Comparison of ENCODE assay signal across 23 mouse cellular contexts in genomic region chr8:106765570-106765969, GRCm38 (mm10).
"Had no signal": no experiment of that assay in that cellular context is flagged by ENCODE, and none has a peak within 500 bp of the region (broad histone marks: within the 10 kb centered on the region; RNA-seq: fewer than 3 reads in every experiment).

No protein-coding gene starts in this region.

- H3K9ac ChIP-seq: heart, embryonic 12.5 days; hindbrain, embryonic 12.5 days; hindbrain, embryonic 14.5 days; intestine, embryonic 15.5 days; limb, embryonic 13.5 days; limb, embryonic 15.5 days; liver, embryonic 12.5 days; liver, embryonic 14.5 days had no signal

- H3K9me3 ChIP-seq: heart, embryonic 10.5 days; hindbrain, embryonic 10.5 days; hindbrain, embryonic 12.5 days; intestine, embryonic 15.5 days; limb, embryonic 13.5 days; limb, embryonic 15.5 days; liver, embryonic 12.5 days had no signal

- DNase-seq: gastrocnemius, adult 2 months; gastrocnemius, postnatal 10 days; gastrocnemius, postnatal 25 days; heart, adult 18-20 months; heart, postnatal 10 days; heart, postnatal 4 days; layer of hippocampus, adult 9-11 months; layer of hippocampus, postnatal 36 days; left cerebral cortex, postnatal 4 days had no signal

- ATAC-seq: forebrain, embryonic 16.5 days; hindbrain, embryonic 16.5 days; inflammation-experienced regulatory T-cells, adult 6 months; intestine, embryonic 15.5 days; intestine, postnatal 0 days; liver, embryonic 12.5 days had no signal

- H3K36me3 ChIP-seq: heart, embryonic 12.5 days; hindbrain, embryonic 10.5 days; hindbrain, embryonic 12.5 days; intestine, embryonic 15.5 days; limb, embryonic 13.5 days; limb, embryonic 15.5 days; liver, embryonic 12.5 days had no signal

- H3K27me3 ChIP-seq: heart, embryonic 12.5 days; hindbrain, embryonic 12.5 days; intestine, embryonic 15.5 days; limb, embryonic 13.5 days; limb, embryonic 15.5 days; liver, embryonic 12.5 days had no signal

- H3K4me2 ChIP-seq: heart, embryonic 12.5 days; hindbrain, embryonic 12.5 days; hindbrain, embryonic 14.5 days; intestine, embryonic 15.5 days; limb, embryonic 13.5 days; limb, embryonic 15.5 days; liver, embryonic 12.5 days had no signal

- H3K4me1 ChIP-seq: liver, embryonic 12.5 days had no signal

- H3K27ac ChIP-seq: gastrocnemius, adult 2 months; heart, embryonic 10.5 days; hindbrain, embryonic 10.5 days; hindbrain, embryonic 12.5 days; hindbrain, embryonic 14.5 days; intestine, embryonic 15.5 days; limb, embryonic 13.5 days; limb, embryonic 15.5 days; liver, embryonic 12.5 days; liver, embryonic 14.5 days had no signal

- H3K4me3 ChIP-seq: gastrocnemius, adult 2 months; heart, embryonic 10.5 days; heart, embryonic 12.5 days; hindbrain, embryonic 10.5 days; hindbrain, embryonic 12.5 days; intestine, embryonic 15.5 days; limb, embryonic 13.5 days; limb, embryonic 15.5 days; liver, embryonic 12.5 days had no signal
